Mouse (Mus musculus) heart, postnatal 0 days (tissue): ENCODE measurements around the gene Pdx1. TPM values are rescaled to one million over a fixed set of nuclear protein-coding genes. Genes with fewer than 3 reads are reported as not detected.

Experiments used
- ATAC-seq: fragments of 200-750 bp; cut with Nextera tagmentation; 2 replicates; pipeline ENCODE4 v1.8.0; 2017; ENCODE audit warnings: low read depth, moderate number of reproducible peaks, moderate library complexity; ENCODE audit not compliant: insufficient read depth
- DNase-seq: peaks from one replicate; pipeline ENCODE4 v3.0.0-alpha.2; 2016; ENCODE audit warnings: low spot score
- H3K27ac ChIP-seq: fragments of 300-500 bp; sonication (generic); 2 replicates; pipeline ENCODE4 v1.5.1; 2014; ENCODE audit warnings: low read depth, mild to moderate bottlenecking
- H3K27me3 ChIP-seq: fragments of 300-500 bp; sonication (generic); 2 replicates; pipeline ENCODE4 v1.6.1; 2014; ENCODE audit warnings: low read length, mixed read lengths; ENCODE audit not compliant: control insufficient read depth, insufficient read depth
- H3K36me3 ChIP-seq: fragments of 300-500 bp; sonication (generic); replicated peaks from 2 replicates; pipeline ENCODE4 v1.6.1; 2014; ENCODE audit warnings: low read length, mixed read lengths; ENCODE audit not compliant: control insufficient read depth, insufficient read depth
- H3K4me1 ChIP-seq: fragments of 300-500 bp; sonication (generic); 2 replicates; pipeline ENCODE4 v1.6.1; 2014; ENCODE audit warnings: antibody characterized with exemption; ENCODE audit not compliant: control insufficient read depth, insufficient read depth
- H3K4me2 ChIP-seq: fragments of 300-500 bp; sonication (generic); 2 replicates; pipeline ENCODE4 v1.6.1; 2014; ENCODE audit warnings: low read depth, mild to moderate bottlenecking, low read length, moderate library complexity
- H3K4me3 ChIP-seq: fragments of 300-500 bp; sonication (generic); 2 replicates; pipeline ENCODE4 v1.5.1; 2014; ENCODE audit warnings: low read depth, low read length
- H3K9ac ChIP-seq: fragments of 300-500 bp; sonication (generic); replicated peaks from 2 replicates; pipeline ENCODE4 v1.6.1; 2014; ENCODE audit warnings: low read depth, low read length, mixed read lengths
- H3K9me3 ChIP-seq: fragments of 300-500 bp; sonication (generic); replicated peaks from 2 replicates; pipeline ENCODE4 v1.6.1; 2016; ENCODE audit warnings: low read length; ENCODE audit not compliant: control insufficient read depth
- CTCF ChIP-seq: IDR thresholded peaks from 2 replicates; pipeline ENCODE4 v1.5.1; 2016; ENCODE audit warnings: antibody characterized with exemption, control low read depth, low read depth
- EP300 ChIP-seq: IDR thresholded peaks from 2 replicates; pipeline ENCODE4 v1.6.1; 2016; ENCODE audit warnings: antibody characterized with exemption, low read depth
- WGBS: fragments of 180-500 bp; shearing (Covaris S2); extraction: QIAGEN DNeasy Blood & Tissue Kit; methylation state at CpG from one replicate; pipeline ENCODE4 v1.1.7; 2014; 5-methylcytosine and 5-hydroxymethylcytosine counted together
- polyA plus RNA-seq: library from polyadenylated mRNA; unstranded; fragments of >200 nt; fragmentation: Nextera tagmentation; extraction: Ambion mirVana; gene quantifications from 2 replicates; pipeline ENCODE4 v1.2.1, GENCODE M21; 2015
- total RNA-seq: library from RNA; depleted of rRNA; stranded (reverse); fragments of >200 nt; gene quantifications from 2 replicates; pipeline ENCODE4 v1.2.3, GENCODE M21; 2014; ENCODE audit warnings: low replicate concordance

The Pdx1 gene
- total and polyA plus RNA-seq, 2 experiments from 2014 or later, result not detected

GRCm38 (mm10) chr5:147300001-147300363 lies 30.2 kb downstream of the Pdx1 start:
- Histone ChIP-seq H3K27ac (no peak overlapping the region), H3K36me3 (no peaks in the 10 kb centered on the region), H3K4me1 (peaks cover 8% of the 10 kb centered on the region; the same call in 1 of the 2 replicates), H3K4me3 (peak overlapping the region; percentile 33), H3K9ac (no peak overlapping the region), H3K27me3 (peaks cover 97% of the 10 kb centered on the region), H3K9me3 (no peaks in the 10 kb centered on the region), H3K4me2 (peak overlapping the region; percentile 38)
- DNase-seq (no peak), ATAC-seq (no peak)
- TF ChIP-seq CTCF (no peak), EP300 (no peak)
- 3% methylated on average over 4 of the region's 4 CpGs for WGBS

DNA sequence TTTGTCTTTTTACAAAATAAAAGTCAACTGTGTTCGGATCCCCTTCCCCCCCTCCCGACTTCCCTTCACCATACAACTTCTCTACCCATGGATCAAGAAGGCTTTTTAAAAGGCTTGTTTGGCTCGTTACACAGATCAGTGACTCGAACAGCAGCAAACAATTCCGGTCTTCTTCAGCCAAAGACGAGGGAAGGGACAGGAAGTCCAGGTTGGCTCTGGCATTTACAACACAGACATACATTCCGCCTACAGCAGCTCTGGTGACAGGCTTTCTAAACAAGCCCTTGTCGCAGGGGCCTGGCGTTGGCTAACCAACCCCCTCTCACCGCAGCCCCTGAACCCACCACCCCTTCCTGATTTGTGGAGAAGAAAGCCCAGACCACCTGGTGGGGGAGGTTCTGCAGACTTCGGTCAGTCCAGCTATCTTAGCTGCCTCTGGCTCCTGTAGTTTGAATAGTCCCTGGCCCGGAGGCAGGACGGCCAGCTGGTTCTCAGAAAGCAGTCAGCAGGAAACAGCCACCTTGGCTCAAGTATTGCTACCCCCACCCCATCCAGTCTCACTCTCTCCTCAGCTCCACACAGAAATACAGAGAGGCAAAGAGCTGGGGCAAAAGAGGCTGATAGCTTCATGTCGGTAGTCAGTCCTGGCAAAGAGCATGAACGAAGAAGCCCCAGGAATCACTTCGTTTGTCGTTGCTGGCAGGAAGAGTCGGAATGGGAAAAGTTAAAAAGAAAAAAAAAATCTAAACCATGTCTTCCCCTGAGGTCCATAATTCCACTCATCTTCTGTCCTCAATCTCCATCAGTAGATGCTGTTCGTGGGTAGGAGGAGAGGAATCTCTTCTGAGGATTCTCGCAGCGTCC lies 31.4 kb downstream of the Pdx1 start:
- Histone ChIP-seq H3K9ac (no peak overlapping the region), H3K36me3 (no peaks in the 10 kb centered on the region), H3K27ac (no peak overlapping the region), H3K9me3 (no peaks in the 10 kb centered on the region), H3K4me1 (peaks cover 8% of the 10 kb centered on the region; the same call in 1 of the 2 replicates), H3K4me2 (no peak overlapping the region), H3K4me3 (no peak overlapping the region), H3K27me3 (peaks cover 99% of the 10 kb centered on the region)
- DNase-seq (no peak), ATAC-seq (no peak)
- 3% methylated on average over 21 of the region's 21 CpGs for WGBS
- TF ChIP-seq EP300, result no peak
- no peak for TF ChIP-seq CTCF

DNA sequence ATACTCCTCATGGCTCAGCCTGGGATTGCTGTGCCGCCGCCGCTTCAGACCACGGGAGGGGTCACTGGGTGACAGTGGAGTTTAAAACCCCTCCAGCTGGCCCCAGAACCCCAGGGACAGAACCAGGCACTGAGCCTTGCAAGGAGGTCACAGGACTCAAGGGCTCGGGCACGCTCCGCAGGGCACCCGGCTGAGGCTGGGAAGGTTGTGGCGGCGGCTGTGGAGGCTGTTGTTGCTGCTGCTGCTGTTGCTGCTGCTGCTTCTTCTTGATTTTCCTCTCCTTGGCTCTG lies 32.0 kb downstream of the Pdx1 start:
- ATAC-seq (no peak), DNase-seq (no peak)
- H3K9me3 ChIP-seq, result no peaks in the 10 kb centered on the region
- WGBS, result 3% methylated on average over 10 of the region's 10 CpGs
- H3K9ac ChIP-seq, result no peak overlapping the region
- H3K4me3 ChIP-seq, result no peak overlapping the region
- H3K4me2 ChIP-seq, result no peak overlapping the region
- peaks cover 8% of the 10 kb centered on the region; the same call in 1 of the 2 replicates for H3K4me1 ChIP-seq
- TF ChIP-seq CTCF, result no peak
- no peaks in the 10 kb centered on the region for H3K36me3 ChIP-seq
- no peak overlapping the region for H3K27ac ChIP-seq
- peaks cover 99% of the 10 kb centered on the region for H3K27me3 ChIP-seq

DNA sequence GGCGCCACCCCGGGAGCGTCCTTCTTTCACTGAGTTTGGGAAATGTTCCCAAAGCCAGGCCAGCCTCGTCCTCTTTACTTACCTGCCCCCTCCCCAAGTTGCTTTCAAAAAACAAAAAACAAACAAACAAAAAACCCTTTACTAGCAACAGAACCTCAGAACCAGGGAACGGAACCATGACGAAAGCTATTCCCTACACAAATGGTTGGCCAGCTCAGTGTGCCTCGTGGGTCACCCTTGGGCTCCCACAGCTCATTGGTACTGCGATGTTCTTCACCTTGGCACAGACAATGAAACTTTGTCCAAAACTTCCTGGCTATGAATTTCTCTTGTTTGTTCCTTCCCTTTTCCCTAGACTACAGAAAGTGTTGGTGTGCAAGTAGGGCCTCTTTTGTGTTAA lies 32.4 kb downstream of the Pdx1 start:
- no peak for DNase-seq
- Histone ChIP-seq H3K4me3 (no peak overlapping the region), H3K9me3 (no peaks in the 10 kb centered on the region), H3K27ac (no peak overlapping the region), H3K4me2 (no peak overlapping the region), H3K36me3 (no peaks in the 10 kb centered on the region), H3K9ac (no peak overlapping the region), H3K27me3 (peaks cover 99% of the 10 kb centered on the region), H3K4me1 (peaks cover 8% of the 10 kb centered on the region; the same call in 1 of the 2 replicates)
- TF ChIP-seq CTCF (no peak), EP300 (no peak)
- 5% methylated on average over 8 of the region's 8 CpGs for WGBS
- ATAC-seq, result no peak

GRCm38 (mm10) chr5:147302746-147303400 lies 33.1 kb downstream of the Pdx1 start:
- H3K4me3 ChIP-seq, result no peak overlapping the region
- no peak for ATAC-seq
- TF ChIP-seq EP300 (no peak), CTCF (no peak)
- no peak for DNase-seq
- no peak overlapping the region for H3K27ac ChIP-seq
- no peak overlapping the region for H3K4me2 ChIP-seq
- peaks cover 8% of the 10 kb centered on the region; the same call in 1 of the 2 replicates for H3K4me1 ChIP-seq
- no peaks in the 10 kb centered on the region for H3K36me3 ChIP-seq
- H3K9me3 ChIP-seq, result no peaks in the 10 kb centered on the region
- no peak overlapping the region for H3K9ac ChIP-seq
- WGBS, result 6% methylated on average over 13 of the region's 13 CpGs
- H3K27me3 ChIP-seq, result peaks cover 99% of the 10 kb centered on the region
